Mouse (Mus musculus): Measurements from ENCODE around the gene Osgepl1. TPM values are rescaled to one million over a fixed set of nuclear protein-coding genes. Genes with fewer than 3 reads are reported as not detected.
A peak's percentile ranks its signal among the peaks of the same experiment; 100 is the strongest.
"Not testable (repeated sequence)": the region's sequence is repeated elsewhere in the genome, so short reads cannot be mapped to it uniquely, and the experiment has no call there.

The Osgepl1 gene
- polyA plus RNA-seq, 1 experiment from 2014 or later: 27.5 TPM

GRCm38 (mm10) chr1:53324827-53325494 is 11.5 kb downstream of the Osgepl1 start:
- Histone ChIP-seq H3K4me2 (no peak overlapping the region), H3K9me3 (replicated peaks) (no peaks in the 10 kb centered on the region), H3K9ac (no peak overlapping the region), H3K27ac (no peak overlapping the region), H3K4me1 (replicated peaks) (peaks cover 17% of the 10 kb centered on the region), H3K27me3 (no peaks in the 10 kb centered on the region), H3K4me3 (replicated peaks) (no peak overlapping the region), H3K36me3 (peaks cover 15% of the 10 kb centered on the region)
- no peak for DNase-seq
- no peak for ATAC-seq (ENCODE audit: low read depth)
- WGBS (ENCODE audit: insufficient replicate concordance): 75% methylated on average over 5 of the region's 5 CpGs

- H3K4me3 ChIP-seq (replicated peaks); H3K27ac ChIP-seq; H3K36me3 ChIP-seq; DNase-seq; H3K9me3 ChIP-seq (replicated peaks); H3K27me3 ChIP-seq; H3K4me2 ChIP-seq; H3K9ac ChIP-seq: not testable (repeated sequence)
- 23% methylated on average over 5 of the region's 5 CpGs for WGBS (ENCODE audit: insufficient replicate concordance)
- peaks cover 37% of the 10 kb centered on the region for H3K4me1 ChIP-seq (replicated peaks)
- ATAC-seq (ENCODE audit: low read depth): 0 out of 2 replicates have a peak, but pooled peaks have one; percentile 49
Measured at GRCm38 (mm10) chr1:53333527-53333926, 20.1 kb downstream of the Osgepl1 start.

GRCm38 (mm10) chr1:53335465-53335864 is 22.0 kb downstream of the Osgepl1 start:
- Histone ChIP-seq H3K4me1 (replicated peaks) (peaks cover 37% of the 10 kb centered on the region), H3K9me3 (replicated peaks) (0 out of 2 replicates have a peak, but pooled peaks cover 4% of the 10 kb centered on the region), H3K4me3 (replicated peaks) (no peak overlapping the region), H3K36me3 (no peaks in the 10 kb centered on the region), H3K27ac (0 out of 2 replicates have a peak overlapping the region, but pooled peaks have one; percentile 47), H3K4me2 (0 out of 2 replicates have a peak overlapping the region, but pooled peaks have one; percentile 12), H3K9ac (no peak overlapping the region), H3K27me3 (no peaks in the 10 kb centered on the region)
- ATAC-seq (ENCODE audit: low read depth): peak; percentile 89
- DNase-seq: no peak

- 36% methylated on average over 2 of the region's 2 CpGs for WGBS (ENCODE audit: insufficient replicate concordance)
- not testable (repeated sequence) for H3K9ac ChIP-seq; H3K4me3 ChIP-seq (replicated peaks); H3K27me3 ChIP-seq; DNase-seq; H3K9me3 ChIP-seq (replicated peaks); H3K36me3 ChIP-seq; H3K4me2 ChIP-seq
- Histone ChIP-seq H3K27ac (peak overlapping the region; percentile 43), H3K4me1 (replicated peaks) (peaks cover 37% of the 10 kb centered on the region)
- ATAC-seq (ENCODE audit: low read depth): peak; percentile 68
Measured at GRCm38 (mm10) chr1:53337403-53337802, 24.0 kb downstream of the Osgepl1 start.

- Histone ChIP-seq H3K4me2 (no peak overlapping the region), H3K27ac (no peak overlapping the region), H3K9ac (no peak overlapping the region), H3K27me3 (no peaks in the 10 kb centered on the region), H3K4me3 (replicated peaks) (no peak overlapping the region), H3K4me1 (replicated peaks) (peaks cover 15% of the 10 kb centered on the region), H3K9me3 (replicated peaks) (no peaks in the 10 kb centered on the region), H3K36me3 (peaks cover 32% of the 10 kb centered on the region)
- WGBS (ENCODE audit: insufficient replicate concordance): 91% methylated on average over 2 of the region's 2 CpGs
- no peak for DNase-seq
- no peak for ATAC-seq (ENCODE audit: low read depth)
Measured at GRCm38 (mm10) chr1:53341071-53341470, 27.6 kb downstream of the Osgepl1 start.

GRCm38 (mm10) chr1:53352327-53353261 is 39.2 kb downstream of the Osgepl1 start, which contains the start of the genes Asdurf, Gm28551 and Asnsd1:
Gene Asdurf, minus strand, starts transcription at chr1:53352619.
Gene Gm28551, minus strand, starts transcription at chr1:53352667.
Gene Asnsd1, minus strand, starts transcription at chr1:53352752.
- no peaks in the 10 kb centered on the region for H3K9me3 ChIP-seq (replicated peaks)
- peak within 1 kb of the TSS; percentile 92 for H3K9ac ChIP-seq
- peak within 1 kb of the TSS; percentile 77 for H3K4me2 ChIP-seq
- peak within 1 kb of the TSS; percentile 88 for H3K4me3 ChIP-seq (replicated peaks)
- no peaks in the 10 kb centered on the region for H3K27me3 ChIP-seq
- WGBS (ENCODE audit: insufficient replicate concordance): under 1% methylated on average over 44 of the region's 44 CpGs
- ATAC-seq (ENCODE audit: low read depth) (peak; percentile 99), DNase-seq (peak; percentile 97)
- peak within 1 kb of the TSS; percentile 92 for H3K27ac ChIP-seq
- peaks cover 14% of the 10 kb centered on the region for H3K36me3 ChIP-seq
- H3K4me1 ChIP-seq (replicated peaks): peaks cover 8% of the 10 kb centered on the region

- no peaks in the 10 kb centered on the region for H3K36me3 ChIP-seq
- no peaks in the 10 kb centered on the region for H3K9me3 ChIP-seq (replicated peaks)
- ATAC-seq (ENCODE audit: low read depth) (no peak), DNase-seq (no peak)
- no peak overlapping the region for H3K9ac ChIP-seq
- H3K4me1 ChIP-seq (replicated peaks): no peaks in the 10 kb centered on the region
- no peak overlapping the region for H3K4me3 ChIP-seq (replicated peaks)
- no peaks in the 10 kb centered on the region for H3K27me3 ChIP-seq
- H3K4me2 ChIP-seq: no peak overlapping the region
- no peak overlapping the region for H3K27ac ChIP-seq
Measured at GRCm38 (mm10) chr1:53358988-53359387, 45.6 kb downstream of the Osgepl1 start.

Other genes starting within 250 kb of the Osgepl1 start
- gene 1700019A02Rik, start 126.0 kb upstream of the Osgepl1 start, polyA plus RNA-seq (2015; fragmentation: Nextera tagmentation; extraction: Ambion mirVana): not detected in 2 replicates
- gene Pms1, start 16.6 kb upstream of the Osgepl1 start, polyA plus RNA-seq (2015; fragmentation: Nextera tagmentation; extraction: Ambion mirVana): 9.7 and 13.6 TPM in 2 replicates
- gene Ormdl1, start 16.5 kb upstream of the Osgepl1 start, polyA plus RNA-seq (2015; fragmentation: Nextera tagmentation; extraction: Ambion mirVana): 29.3 and 33.2 TPM in 2 replicates
- gene Gm28778, start 16.5 kb upstream of the Osgepl1 start, polyA plus RNA-seq (2015; fragmentation: Nextera tagmentation; extraction: Ambion mirVana): not detected in 2 replicates
- 5.8 and 6.7 TPM in 2 replicates for gene Asdurf, start 39.0 kb downstream of the Osgepl1 start, polyA plus RNA-seq (2015; fragmentation: Nextera tagmentation; extraction: Ambion mirVana)
- 0.15 and 0.29 TPM in 2 replicates for gene Gm28551, start 39.0 kb downstream of the Osgepl1 start, polyA plus RNA-seq (2015; fragmentation: Nextera tagmentation; extraction: Ambion mirVana)
- gene Asnsd1, start 39.1 kb downstream of the Osgepl1 start, polyA plus RNA-seq (2015; fragmentation: Nextera tagmentation; extraction: Ambion mirVana): 63.7 and 73.5 TPM in 2 replicates